Mouse (Mus musculus): ENCODE results near the gene Rec8.

DNA sequence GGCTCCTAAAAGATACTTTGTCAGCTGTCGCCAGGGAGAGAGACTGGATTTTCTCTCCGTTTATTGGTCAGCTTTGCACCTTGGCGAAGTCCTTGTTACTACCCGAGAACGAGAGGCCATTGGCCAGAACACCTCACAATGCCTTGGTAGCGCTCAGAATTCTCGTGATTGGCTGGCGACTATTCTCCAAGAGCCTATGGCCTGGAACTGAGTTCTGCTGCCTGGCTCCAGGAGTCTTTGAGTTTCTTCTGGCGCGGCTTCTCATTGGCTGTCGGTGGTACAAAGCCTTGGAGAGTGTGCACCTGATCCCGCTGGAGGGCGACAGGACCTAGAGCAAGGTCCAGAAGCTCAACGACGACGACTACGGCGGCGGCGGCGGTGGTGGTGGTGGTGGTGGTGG is at the start of gene Rec8:
- no peak for TF ChIP-seq MYOG (IDR thresholded peaks at IDR 0.05; ENCODE audit: control insufficient read depth in 1 of 3, insufficient read depth in 1 of 3, insufficient read length in 2 of 3, low read depth in 2 of 3)
- no peak for TF ChIP-seq POLR2A (IDR thresholded peaks at IDR 0.05; ENCODE audit: insufficient read length, low read depth)
- TF ChIP-seq SRF (IDR thresholded peaks at IDR 0.05; ENCODE audit: control insufficient read depth, insufficient read length, low read depth): no peak
- no peak for TF ChIP-seq POLR2AphosphoS2 (IDR thresholded peaks at IDR 0.05; ENCODE audit: insufficient read length, low read depth)
- no peak for TF ChIP-seq REST (IDR thresholded peaks at IDR 0.05; ENCODE audit: insufficient read depth, insufficient read length)
- no peak for TF ChIP-seq MAX (IDR thresholded peaks at IDR 0.05; ENCODE audit: low read depth)
- no peak for TF ChIP-seq USF1 (IDR thresholded peaks at IDR 0.05; ENCODE audit: low read depth)
- no peak for TF ChIP-seq TCF12 (IDR thresholded peaks at IDR 0.05; ENCODE audit: insufficient read depth, poor library complexity, severe bottlenecking)
